Mouse (Mus musculus): Measurements from ENCODE around the gene Surf6. TPM values are rescaled to one million over a fixed set of nuclear protein-coding genes. Genes with fewer than 3 reads are reported as not detected.

Surf6 gene
- 8.4 and 8.8 TPM in 2 replicates for polyA plus RNA-seq (2015; fragmentation: Nextera tagmentation; extraction: Ambion mirVana)

DNA sequence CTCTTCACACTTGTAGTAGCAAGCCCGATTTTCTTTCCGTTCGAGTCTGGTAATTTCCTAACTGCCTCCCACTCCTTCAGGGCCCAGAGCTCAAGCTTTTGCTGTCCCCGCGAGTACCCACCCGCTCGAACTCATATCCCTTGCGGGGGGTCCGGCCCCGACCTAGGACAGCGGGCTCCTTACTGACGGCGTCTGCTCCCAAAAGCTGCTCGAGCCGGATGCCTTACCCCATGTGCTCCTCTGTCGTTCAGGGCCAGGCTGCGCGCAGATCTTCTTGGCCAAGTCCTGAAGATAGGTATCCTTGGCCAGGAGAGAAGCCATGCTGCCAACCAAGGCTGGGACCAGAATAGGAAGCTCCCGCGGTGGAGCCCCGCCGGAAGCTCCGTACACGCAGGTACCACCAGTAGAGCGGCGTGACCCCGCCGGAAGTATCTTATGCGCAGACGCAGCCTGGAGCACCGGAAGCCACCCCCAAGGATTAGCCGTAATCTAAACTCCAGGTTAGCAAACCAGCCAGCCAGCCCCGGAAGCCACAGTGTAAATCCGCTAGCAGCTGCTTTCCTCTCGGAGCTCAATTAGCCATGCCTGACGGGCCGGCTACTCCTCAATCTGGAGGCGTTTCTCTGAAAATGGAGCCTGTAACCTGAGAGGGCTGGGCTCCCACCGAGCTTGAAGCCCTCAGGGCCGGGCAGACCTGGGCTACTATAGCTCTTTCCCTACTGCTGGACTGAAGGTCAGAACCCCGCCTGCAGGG lies at the start of gene Surf6:
Surf6 (minus strand) TSS at position 413 of the 754 bp plus-strand sequence.

DNA sequence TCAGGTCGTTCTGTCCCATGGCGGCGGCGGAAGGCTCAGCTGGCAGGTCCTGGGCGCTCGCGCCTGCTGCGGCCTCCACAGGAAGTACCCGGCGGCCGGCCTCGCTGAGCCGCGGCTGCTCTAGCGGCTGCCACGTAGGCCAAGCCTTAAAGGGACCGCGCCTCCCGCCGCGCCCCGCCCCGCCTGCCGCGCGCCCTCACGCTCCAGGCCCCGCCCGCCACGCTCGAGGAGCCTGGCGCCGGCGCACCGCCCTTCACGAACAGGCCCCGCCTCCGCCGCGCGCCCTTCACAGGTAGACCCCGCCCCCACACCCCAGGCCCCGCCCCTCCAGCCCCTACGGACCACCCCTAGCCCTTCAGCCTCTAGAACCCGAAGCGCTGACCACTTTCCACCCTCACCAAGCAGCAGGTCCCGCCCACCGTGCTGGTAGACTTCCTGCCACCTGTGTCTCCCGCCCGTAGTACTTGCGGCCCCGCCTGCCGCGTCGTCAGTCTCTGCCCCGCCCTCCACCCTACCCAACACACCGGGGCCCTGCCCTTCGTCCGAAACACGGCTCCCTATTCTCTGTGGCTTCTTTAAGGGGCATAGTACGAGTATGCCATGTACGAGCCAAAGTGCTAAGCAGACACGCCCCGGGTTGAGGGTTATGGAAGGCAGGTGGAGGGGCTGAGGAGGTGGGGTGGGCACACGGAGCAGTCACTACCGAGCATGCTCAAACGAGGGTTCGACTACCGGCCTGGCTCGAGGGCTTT lies 30.8 kb upstream of the Surf6 start, which contains the start of the genes Surf4 and Stkld1:
Surf4 (minus strand) TSS at position 625 of the 752 bp plus-strand sequence.
Stkld1 (plus strand) TSS at position 744 of the 752 bp plus-strand sequence.

DNA sequence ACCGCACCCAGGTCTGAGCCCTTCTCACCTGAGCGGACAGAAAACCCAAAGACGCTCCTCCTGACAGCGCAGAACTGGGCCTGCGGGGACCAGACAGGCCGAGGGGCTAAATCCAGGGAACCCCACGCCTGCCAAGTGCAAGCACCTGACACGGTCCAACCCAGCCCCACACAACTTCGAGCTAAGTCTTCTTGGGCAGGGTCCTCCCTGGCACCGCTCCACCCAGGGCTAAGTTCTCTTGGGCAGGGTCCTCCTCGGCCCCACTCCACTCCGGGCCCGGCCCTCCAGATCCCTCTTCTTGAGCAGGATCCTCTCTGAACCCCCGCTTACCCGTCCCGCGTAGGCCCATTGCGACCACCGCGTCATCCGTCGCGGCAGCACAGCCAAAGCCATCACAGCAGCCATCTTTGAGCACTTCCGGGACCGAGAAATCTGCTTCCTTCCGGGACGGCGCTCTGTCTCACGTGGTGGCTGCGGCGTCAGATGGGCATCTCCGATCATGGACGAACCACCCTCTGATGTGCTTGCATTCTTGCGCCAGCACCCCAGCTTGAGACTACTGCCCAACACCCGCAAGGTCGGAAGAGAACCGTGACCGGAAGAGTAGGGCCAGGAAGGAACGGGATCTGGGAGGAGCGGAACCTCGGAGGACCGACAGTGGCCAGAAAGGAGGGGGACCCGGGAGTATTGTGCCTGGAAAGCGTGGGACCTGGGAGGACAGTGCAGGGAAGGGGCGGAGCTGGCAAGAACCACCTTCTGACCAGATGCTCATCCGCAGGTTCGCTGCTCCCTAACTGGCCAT lies 13.4 kb upstream of the Surf6 start, which contains the start of the genes Surf2 and Surf1:
Surf2 (plus strand) TSS at position 441 of the 802 bp plus-strand sequence.
Surf1 (minus strand) TSS at position 604 of the 802 bp plus-strand sequence.

DNA sequence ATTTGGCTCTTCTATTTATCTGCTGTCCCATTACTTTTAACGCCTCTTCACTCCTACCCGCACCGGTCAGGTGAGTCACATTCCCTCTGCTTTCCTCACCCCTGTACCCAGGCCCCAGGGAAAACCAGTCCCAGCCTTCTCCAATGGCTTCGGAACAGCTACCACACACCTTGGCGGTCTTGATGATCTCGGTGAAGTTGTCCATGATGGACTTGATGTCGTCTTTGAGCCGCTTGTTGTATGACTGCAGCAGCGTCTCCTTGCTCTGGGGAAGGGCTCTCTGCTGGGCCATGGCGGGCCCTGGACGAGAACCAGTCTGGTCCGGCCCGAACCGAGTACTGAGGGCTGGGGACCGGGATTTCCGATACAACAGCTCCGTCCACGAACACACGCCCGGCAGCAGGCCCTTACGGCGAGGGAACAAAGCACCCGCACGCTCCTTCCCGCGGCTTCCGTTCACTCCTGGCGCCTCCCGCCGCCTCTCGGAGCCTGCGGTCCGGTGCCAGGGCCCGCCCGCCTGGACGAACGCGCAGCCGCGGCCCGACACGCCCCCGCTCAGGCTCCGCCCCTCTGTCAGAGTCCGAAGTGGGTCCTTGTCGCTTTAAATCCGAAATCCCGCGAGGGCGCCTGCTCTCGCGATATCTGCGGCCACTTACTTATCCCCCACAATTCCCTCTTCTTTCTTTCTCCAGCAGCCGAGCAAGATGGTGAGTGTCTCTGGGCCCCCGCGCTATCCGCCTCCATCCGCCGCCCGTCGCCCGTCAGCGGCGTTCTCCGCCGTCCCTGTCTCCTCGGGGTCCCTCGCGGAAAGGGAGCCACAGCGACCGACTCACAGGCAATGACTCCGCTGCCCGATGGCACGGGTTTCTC lies 7.7 kb upstream of the Surf6 start, which contains the start of the genes Med22 and Rpl7a:
Med22 (minus strand) TSS at position 554 of the 870 bp plus-strand sequence.
Rpl7a (plus strand) TSS at position 641 of the 870 bp plus-strand sequence.

DNA sequence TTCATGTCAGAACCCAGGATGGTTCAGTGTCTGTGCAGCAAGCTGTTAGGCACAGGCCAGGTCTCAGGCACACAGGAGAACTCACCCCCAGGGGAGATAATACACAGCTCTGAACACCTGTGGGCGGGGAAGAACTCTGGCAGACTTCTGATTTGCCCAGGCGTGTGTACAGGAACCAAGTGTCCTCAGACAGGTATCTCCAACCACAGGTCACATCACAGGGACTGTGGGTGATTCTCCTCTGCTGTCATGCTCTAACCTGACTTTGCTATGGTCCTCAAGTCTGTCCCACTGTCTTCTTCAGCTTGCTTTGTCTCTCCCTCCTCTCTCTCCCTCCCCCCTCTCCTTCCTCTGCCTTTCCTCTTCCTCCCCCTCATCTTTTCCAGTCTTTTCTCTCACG lies 37.8 kb downstream of the Surf6 start, which contains the start of gene Abo:
Abo (minus strand) TSS at position 101 of the 400 bp plus-strand sequence.

Other genes with a start within 250 kb of the Surf6 start
- not detected in 2 replicates for gene Lcn4, start 231.6 kb downstream of the Surf6 start, polyA plus RNA-seq (2015; fragmentation: Nextera tagmentation; extraction: Ambion mirVana)
- gene Abo, start 37.9 kb downstream of the Surf6 start, polyA plus RNA-seq (2015; fragmentation: Nextera tagmentation; extraction: Ambion mirVana), result not detected in 2 replicates
- gene Med22, start 7.8 kb upstream of the Surf6 start, polyA plus RNA-seq (2015; fragmentation: Nextera tagmentation; extraction: Ambion mirVana), result 27.8 and 30.7 TPM in 2 replicates
- 346 and 348 TPM in 2 replicates for gene Rpl7a, start 7.9 kb upstream of the Surf6 start, polyA plus RNA-seq (2015; fragmentation: Nextera tagmentation; extraction: Ambion mirVana)
- 22.1 and 24.5 TPM in 2 replicates for gene Surf2, start 13.5 kb upstream of the Surf6 start, polyA plus RNA-seq (2015; fragmentation: Nextera tagmentation; extraction: Ambion mirVana)
- gene Surf1, start 13.7 kb upstream of the Surf6 start, polyA plus RNA-seq (2015; fragmentation: Nextera tagmentation; extraction: Ambion mirVana), result 39.8 and 44.5 TPM in 2 replicates
- gene Surf4, start 31.0 kb upstream of the Surf6 start, polyA plus RNA-seq (2015; fragmentation: Nextera tagmentation; extraction: Ambion mirVana), result 113 and 137 TPM in 2 replicates
- gene Stkld1, start 31.2 kb upstream of the Surf6 start, polyA plus RNA-seq (2015; fragmentation: Nextera tagmentation; extraction: Ambion mirVana), result 0.09 TPM in 1 of 2 replicates, not detected in the other
- 16.3 and 18.7 TPM in 2 replicates for gene Rexo4, start 61.5 kb upstream of the Surf6 start, polyA plus RNA-seq (2015; fragmentation: Nextera tagmentation; extraction: Ambion mirVana)
- 0.12 TPM in 1 of 2 replicates, not detected in the other for gene Adamts13, start 70.5 kb upstream of the Surf6 start, polyA plus RNA-seq (2015; fragmentation: Nextera tagmentation; extraction: Ambion mirVana)
- gene Cacfd1, start 107.0 kb upstream of the Surf6 start, polyA plus RNA-seq (2015; fragmentation: Nextera tagmentation; extraction: Ambion mirVana), result 27.7 and 32.4 TPM in 2 replicates
- 0.54 and 0.56 TPM in 2 replicates for gene Slc2a6, start 125.1 kb upstream of the Surf6 start, polyA plus RNA-seq (2015; fragmentation: Nextera tagmentation; extraction: Ambion mirVana)
- gene Mymk, start 169.3 kb upstream of the Surf6 start, polyA plus RNA-seq (2015; fragmentation: Nextera tagmentation; extraction: Ambion mirVana), result 166 and 171 TPM in 2 replicates
- gene Adamtsl2, start 176.5 kb upstream of the Surf6 start, polyA plus RNA-seq (2015; fragmentation: Nextera tagmentation; extraction: Ambion mirVana), result 2.2 and 2.6 TPM in 2 replicates
- 0.15 and 0.18 TPM in 2 replicates for gene Fam163b, start 239.6 kb upstream of the Surf6 start, polyA plus RNA-seq (2015; fragmentation: Nextera tagmentation; extraction: Ambion mirVana)

Measured in skeletal muscle tissue, postnatal 0 days (tissue).